Mouse (Mus musculus) embryo, embryonic 9.5 days (tissue): ENCODE measurements at regions not wholly inside any gene's neighbourhood (a gene's known extent, or its start where the extent isn't known, plus 50 kb on each side); places are given as distances from the start of the nearest gene placed in this dataset.
A peak's percentile ranks its signal among the peaks of the same experiment; 100 is the strongest.
"Not testable (repeated sequence)": the region's sequence is repeated elsewhere in the genome, so short reads cannot be mapped to it uniquely, and the experiment has no call there.

Experiments
- DNase-seq: peaks from one replicate; pipeline ENCODE4 v3.0.0-alpha.2; 2017; ENCODE audit errors: extremely low spot score

- DNase-seq = no peak
These were observed 305.9 kb upstream of the Pkdcc start for GRCm38 (mm10) chr17:82909189-82909588.

GRCm38 (mm10) chr17:82922986-82923385 lies 292.1 kb upstream of the Pkdcc start:
- DNase-seq = not testable (repeated sequence)

- DNase-seq = no peak
These were observed 289.3 kb upstream of the Pkdcc start for GRCm38 (mm10) chr17:82925751-82926150.

GRCm38 (mm10) chr17:82927681-82928080 lies 287.4 kb upstream of the Pkdcc start:
- no peak for DNase-seq

GRCm38 (mm10) chr17:82929511-82929910 lies 285.6 kb upstream of the Pkdcc start:
- DNase-seq = no peak

GRCm38 (mm10) chr17:82930738-82931137 lies 284.4 kb upstream of the Pkdcc start:
- DNase-seq = no peak

- DNase-seq = no peak
These were observed 283.6 kb upstream of the Pkdcc start for GRCm38 (mm10) chr17:82931476-82931875.

GRCm38 (mm10) chr17:82936836-82937235 lies 278.3 kb upstream of the Pkdcc start:
- no peak for DNase-seq

GRCm38 (mm10) chr17:82946083-82946482 lies 269.0 kb upstream of the Pkdcc start:
- no peak for DNase-seq

GRCm38 (mm10) chr17:82949794-82950193 lies 265.3 kb upstream of the Pkdcc start:
- no peak for DNase-seq

GRCm38 (mm10) chr17:82950268-82950667 lies 264.8 kb upstream of the Pkdcc start:
- no peak for DNase-seq

- DNase-seq = peak; percentile 66
These were observed 257.7 kb upstream of the Pkdcc start for GRCm38 (mm10) chr17:82957409-82957808.

GRCm38 (mm10) chr17:82963374-82963773 lies 251.7 kb upstream of the Pkdcc start:
- DNase-seq = no peak

- no peak for DNase-seq
These were observed 215.4 kb upstream of the Pkdcc start for GRCm38 (mm10) chr17:82999710-83000109.

- DNase-seq = no peak
These were observed 214.7 kb upstream of the Pkdcc start for GRCm38 (mm10) chr17:83000411-83000810.

GRCm38 (mm10) chr17:83001567-83001966 lies 213.5 kb upstream of the Pkdcc start:
- peak; percentile 14 for DNase-seq

- peak; percentile 48 for DNase-seq
These were observed 204.2 kb upstream of the Pkdcc start for GRCm38 (mm10) chr17:83010845-83011244.

GRCm38 (mm10) chr17:83015656-83016055 lies 199.4 kb upstream of the Pkdcc start:
- no peak for DNase-seq

- DNase-seq = no peak
These were observed 198.2 kb upstream of the Pkdcc start for GRCm38 (mm10) chr17:83016936-83017335.

GRCm38 (mm10) chr17:83019267-83019666 lies 195.8 kb upstream of the Pkdcc start:
- DNase-seq = no peak

- DNase-seq = no peak
These were observed 194.5 kb upstream of the Pkdcc start for GRCm38 (mm10) chr17:83020576-83020975.

- DNase-seq = peak; percentile 88
These were observed 189.7 kb upstream of the Pkdcc start for GRCm38 (mm10) chr17:83025340-83025816.

GRCm38 (mm10) chr17:83034914-83035573 lies 180.0 kb upstream of the Pkdcc start:
- no peak for DNase-seq

GRCm38 (mm10) chr17:83035574-83035918 lies 179.5 kb upstream of the Pkdcc start:
- DNase-seq = no peak
